Mouse (Mus musculus): ENCODE results near the gene Nynrin. TPM values are rescaled to one million over a fixed set of nuclear protein-coding genes. Genes with fewer than 3 reads are reported as not detected.
A peak's percentile ranks its signal among the peaks of the same experiment; 100 is the strongest.

The Nynrin gene
- total RNA-seq (2021): 14.1 and 18.8 TPM in 2 replicates
- long read RNA-seq, experiment 1, partial matches to known transcripts: 0 of 2 reads
- long read RNA-seq, experiment 1, other reads (novel, unspliced or antisense): 2 of 2 reads
- long read RNA-seq, experiment 2, partial matches to known transcripts: 0 of 2 reads
- long read RNA-seq, experiment 2, other reads (novel, unspliced or antisense): 2 of 2 reads

DNA sequence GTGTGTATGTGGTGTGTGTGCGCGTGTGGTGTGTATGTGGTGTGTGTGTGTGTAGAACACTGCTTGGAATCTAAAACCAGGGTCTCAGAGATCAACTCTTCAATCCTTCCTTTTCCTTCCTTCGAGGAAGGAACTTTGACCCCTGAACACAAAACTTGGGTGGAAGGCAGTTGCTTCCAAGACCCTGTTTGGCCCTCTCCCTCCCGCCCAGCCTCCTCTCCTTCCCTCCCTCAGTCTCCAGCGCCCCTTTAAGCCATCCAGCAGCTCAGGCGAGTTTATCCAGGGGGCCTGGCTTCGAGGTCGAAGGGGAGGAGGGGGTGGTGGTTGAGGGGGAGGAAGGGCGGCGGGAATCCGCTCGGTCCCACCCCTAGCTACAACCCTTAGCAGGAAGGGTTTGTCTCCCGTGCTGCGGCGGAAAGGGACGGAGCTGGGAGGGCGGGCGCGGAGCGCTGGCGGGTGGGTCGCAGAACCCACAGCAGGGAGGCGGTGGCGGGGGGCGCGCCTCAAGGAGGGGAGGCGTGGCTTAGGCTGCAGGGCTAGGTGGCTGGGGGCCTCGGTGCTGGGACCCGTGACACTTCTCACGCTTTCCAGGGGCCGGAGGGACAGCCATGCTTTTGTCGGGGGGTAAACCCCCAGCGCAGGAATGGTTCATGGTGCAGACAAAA, at the start of gene Nynrin:
Gene Nynrin, plus strand, starts transcription at position 390 of the 665 bp plus-strand sequence.
- DNase-seq: peak; percentile 80

DNA sequence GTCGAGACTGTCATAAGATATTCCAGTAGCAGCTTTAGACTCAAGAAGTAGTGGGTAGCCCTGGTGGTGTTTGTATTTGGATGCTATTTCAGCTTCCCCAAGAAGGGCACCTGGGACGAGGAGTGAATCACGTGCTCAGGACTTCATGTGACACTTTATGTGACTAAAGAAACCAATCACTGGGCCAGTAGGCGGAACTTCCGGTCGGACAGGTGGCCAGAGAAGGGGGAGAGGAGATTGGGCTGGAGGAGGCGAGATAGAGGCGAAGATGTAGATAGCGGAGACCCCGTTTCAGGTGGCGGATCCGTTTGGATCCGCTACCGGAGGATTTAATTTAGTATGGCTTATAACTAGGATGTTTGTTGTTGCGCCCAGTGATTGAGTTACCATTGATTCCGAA, 38.9 kb upstream of the Nynrin start:
- DNase-seq: peak; percentile 85

DNA sequence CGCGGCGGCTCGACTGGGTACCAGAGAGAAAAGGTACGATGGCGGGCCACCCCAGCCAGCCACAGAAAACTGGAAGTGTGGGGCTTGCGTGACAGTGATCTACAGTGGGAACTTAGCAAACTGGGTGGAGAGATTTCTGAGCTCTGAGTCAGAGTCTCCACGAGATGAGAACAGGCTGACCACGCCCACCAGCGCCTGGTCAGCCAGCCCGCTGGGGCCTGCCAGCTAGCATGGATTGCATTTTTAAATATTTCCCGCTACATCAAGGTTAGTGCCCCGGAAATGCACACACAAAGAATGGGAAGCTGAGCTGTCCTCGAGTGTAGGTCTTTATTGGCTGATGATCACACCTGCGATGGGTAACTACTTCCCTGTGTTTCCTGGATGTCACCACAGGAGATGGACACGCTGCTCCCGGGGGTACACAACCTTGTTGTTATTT, 38.5 kb upstream of the Nynrin start:
- peak; percentile 89 for DNase-seq

DNA sequence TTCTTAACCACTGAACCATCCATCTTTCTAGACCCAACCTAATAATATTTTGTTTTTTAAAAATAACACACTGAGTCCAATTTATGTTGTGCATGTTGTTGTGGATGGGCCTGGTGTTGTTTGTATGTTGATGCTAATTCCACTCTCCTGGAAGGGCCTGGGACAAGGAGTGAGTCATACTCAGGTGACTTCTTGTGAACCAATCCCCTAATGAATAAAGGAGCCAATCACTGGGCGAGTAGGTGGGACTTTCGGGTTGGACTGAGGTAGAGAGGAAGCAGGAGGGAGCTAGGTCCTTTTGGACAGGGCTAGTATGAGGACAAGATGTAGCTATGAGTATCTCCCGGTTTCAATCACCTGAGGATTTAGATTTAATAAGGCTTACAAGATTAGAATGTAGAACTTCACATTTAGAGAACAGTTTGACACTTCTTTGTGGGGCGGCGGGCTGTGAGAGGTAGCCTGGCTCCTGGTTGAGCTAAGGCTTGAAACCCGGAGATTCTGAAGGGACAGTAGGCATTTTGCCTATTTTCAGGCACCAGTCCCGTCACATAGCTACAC, 33.9 kb upstream of the Nynrin start:
- no peak for DNase-seq

DNA sequence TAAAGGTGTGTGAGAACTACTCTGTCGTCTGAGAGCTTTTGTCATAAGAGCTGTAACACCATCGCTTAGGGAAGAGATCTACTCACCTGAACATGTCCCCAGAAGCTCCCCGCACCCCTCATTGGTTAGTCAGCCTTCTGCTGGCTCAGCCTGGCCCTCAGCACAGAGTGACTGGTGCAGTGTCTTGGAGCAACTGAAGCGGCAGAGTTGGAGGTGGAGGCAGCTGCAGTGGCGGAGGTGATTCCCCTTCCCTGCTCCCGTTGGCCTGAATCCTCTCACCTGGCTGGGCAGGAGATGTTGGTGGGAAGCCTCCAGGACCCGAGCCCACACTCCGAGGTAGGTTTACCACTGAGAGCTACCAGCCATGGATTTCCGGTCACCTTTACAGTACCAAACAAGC, 33.2 kb upstream of the Nynrin start:
- DNase-seq: no peak

DNA sequence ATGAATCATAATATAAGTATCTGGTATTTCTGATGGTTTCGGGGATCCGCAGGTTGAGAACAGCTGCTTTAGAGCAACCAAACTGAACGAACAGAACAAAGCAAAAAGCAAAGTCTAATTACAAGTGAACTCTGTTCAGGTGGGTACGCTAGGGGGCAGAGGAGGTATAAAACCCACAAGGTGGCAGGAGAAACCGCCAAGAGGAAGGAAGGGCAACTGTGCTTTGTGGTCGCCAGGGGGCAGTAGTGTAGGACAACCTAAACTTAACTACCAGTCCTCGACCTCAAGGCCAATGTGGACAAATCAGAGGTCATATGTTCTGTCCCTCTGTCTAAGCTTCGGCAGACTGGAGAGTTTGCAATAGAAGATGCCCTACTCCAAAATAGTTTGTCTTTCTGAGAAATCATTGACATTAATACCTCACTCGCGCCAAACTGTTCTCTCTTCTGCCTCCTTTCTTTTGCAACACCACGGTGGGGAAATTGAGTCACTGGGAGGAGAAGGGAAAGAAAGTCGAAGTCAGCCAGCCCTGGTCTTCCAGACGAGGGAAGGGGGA, 31.3 kb upstream of the Nynrin start:
- peak; percentile 92 for DNase-seq

DNA sequence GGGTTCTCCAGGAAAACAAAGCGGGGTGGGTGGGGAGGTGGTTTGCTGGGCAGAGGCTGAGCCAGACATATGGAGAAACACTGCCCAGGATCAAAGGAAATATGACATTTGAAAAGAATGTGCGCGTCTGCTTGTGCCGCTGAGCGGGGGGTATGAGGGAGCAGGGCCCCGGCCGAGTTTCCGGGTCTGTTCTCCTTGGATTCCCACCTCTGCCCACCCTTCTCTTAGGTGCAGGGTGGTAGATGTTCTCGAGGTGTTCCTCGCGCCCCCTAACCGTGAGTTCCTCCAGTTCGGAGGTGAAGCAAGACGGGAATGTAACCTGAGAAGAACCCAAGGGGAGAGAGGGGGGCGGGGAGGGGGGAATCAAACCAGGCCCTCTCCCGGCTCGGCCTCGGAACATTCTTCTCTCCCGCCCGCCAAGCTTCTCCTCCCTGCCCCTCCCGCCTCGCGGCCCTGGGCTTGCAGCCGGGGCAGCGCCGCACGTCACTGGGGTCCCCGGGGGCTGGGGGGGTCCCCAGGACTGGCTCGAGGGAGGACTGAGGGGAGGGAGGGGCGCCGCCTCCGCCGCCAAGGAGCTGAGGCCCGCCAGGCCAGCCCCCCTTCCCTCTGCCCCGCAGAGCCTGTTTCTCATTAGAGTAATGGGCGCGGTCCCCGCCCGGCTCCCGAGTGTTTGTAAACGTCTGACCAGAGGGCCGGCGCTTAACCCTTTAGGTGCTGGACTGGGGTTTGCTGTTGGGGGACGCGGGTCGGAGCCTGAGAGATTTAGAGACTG, 30.6 kb upstream of the Nynrin start, which contains the start of gene Nfatc4:
Gene Nfatc4, plus strand, starts transcription at position 154 of the 772 bp plus-strand sequence.
- DNase-seq: peak; percentile 87

DNA sequence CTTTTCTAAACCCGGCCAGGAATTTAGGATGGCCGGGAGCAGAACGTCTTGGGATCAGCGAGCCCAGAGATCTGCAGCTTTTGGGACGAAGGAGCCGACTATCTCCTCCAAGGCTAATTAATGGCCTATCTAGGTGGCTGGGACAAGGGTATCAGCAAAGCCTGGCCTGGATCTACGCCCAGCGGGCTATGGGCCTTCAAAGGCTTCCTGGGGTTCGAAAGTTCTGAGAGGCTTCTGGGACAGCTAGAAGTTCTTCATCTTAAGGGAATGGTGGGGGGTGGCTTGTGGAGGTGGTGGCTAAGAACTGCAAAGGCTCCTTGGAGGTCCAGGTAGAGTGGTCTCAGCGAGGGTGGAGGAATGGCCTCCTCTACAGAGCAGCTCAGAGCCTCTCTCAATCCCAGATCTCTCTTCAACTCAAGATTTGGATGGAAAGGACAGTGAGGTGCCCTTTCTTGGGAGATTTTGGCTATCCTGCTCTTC, 29.8 kb upstream of the Nynrin start:
- DNase-seq: peak; percentile 72

DNA sequence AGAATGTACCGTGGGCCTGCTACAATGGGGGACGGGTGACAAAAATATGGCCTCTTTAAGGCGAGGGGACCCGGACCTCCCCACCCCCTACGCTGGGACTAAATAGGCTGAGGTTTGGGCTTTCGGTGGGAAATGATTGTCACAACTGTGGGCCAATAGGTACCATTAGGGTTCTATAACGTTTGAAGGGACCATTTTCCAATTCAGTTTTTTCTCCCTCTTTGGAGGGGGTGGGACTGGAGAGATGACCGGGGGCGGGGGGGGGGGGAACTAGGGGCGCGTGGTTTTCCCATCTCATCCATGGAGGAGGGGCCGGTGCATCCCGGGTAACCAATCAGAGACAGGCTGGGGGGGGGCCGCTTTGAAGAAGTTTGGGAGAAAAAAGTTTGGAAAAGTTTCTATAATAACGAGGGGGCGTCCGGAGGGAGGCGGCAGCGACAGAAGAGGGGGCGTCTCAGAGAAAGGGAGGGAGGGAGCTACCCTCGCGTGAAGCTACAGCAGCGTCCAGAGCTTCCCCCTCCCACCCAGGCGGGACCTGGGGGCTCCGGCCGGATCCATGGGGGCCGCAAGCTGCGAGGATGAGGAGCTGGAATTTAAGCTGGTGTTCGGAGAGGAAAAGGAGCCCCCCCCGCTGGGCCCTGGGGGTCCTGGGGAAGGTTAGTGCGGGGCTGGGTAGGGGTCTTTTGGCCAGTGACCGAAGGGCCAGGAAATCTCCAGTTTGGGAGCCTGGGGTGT, 29.2 kb upstream of the Nynrin start:
- DNase-seq: peak; percentile 82

DNA sequence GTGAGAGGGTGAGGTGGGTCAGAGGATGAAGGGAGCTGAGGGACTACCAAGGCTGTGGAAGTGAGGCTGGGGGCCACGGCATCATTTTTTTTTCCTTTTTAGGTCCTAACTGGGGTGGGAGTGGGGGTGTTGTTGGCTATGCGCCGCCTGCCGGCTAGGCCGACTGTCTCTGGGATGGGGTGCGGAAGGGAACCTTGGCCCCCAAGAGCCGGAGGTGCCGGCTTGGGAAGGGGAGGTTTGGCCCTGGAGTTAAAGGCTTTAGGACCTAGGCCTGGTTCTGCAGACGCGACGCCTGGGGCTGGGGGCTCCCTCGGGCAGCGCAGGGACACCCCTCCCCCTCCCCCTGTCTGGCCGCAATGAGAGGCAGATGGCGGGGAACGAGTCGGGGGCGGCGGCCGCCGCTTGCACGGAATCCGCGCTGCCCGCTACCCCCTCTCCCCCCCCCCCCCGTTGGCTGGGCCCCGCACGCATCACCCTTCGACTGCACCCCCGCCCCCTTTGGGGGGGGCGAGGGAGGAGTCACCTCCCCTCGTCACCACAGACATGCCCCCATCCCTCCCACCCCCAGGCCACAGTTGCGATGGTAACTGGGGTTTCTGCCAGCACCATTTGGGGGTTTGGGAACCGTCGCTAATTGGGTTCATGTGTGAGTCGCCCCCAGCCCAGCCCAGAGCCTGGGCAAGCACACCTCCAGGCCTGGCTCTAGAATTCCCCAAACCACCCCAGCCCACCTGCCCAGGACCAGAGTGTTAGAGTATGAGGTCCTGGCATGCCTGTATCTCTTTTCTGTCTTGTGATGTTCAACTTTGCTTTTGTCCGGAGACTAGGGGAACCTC, 28.4 kb upstream of the Nynrin start:
- peak; percentile 57 for DNase-seq

DNA sequence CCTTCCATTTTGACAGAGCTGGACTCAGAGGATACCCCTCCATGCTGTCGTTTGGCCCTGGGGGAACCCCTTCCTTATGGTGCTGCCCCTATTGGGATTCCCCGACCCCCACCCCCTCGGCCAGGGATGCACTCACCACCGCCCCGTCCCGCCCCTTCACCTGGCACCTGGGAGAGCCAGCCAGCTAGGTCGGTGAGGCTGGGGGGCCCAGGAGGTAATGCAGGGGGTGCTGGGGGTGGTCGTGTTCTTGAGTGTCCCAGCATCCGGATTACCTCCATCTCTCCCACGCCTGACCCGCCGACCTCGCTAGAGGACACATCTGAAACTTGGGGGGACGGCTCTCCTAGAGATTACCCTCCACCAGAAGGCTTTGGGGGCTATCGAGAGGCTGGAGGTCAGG, 27.7 kb upstream of the Nynrin start:
- DNase-seq: no peak

DNA sequence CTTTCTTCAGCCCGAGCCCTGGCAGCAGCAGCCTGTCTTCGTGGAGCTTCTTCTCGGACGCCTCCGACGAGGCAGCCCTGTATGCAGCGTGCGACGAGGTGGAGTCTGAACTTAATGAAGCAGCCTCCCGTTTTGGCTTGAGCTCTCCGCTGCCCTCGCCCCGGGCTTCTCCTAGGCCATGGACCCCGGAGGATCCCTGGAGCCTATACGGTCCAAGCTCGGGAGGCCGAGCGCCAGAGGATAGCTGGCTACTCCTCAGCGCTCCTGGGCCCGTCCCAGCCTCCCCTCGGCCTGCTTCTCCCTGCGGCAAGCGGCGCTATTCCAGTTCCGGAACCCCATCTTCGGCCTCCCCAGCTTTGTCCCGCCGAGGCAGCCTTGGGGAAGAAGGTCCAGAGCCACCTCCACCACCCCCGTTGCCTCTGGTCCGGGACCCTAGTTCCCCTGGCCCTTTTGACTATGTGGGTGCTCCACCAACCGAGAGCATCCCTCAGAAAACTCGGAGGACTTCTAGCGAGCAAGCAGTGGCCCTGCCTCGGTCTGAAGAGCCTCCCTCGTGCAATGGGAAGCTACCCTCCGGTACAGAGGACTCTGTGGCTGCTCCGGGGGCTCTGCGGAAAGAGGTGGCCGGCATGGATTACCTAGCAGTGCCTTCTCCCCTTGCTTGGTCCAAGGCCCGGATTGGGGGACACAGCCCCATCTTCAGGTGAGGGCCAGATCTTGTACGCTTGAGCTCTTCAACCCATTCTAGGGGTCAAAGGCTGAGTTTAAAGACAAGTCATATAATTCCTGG, 27.1 kb upstream of the Nynrin start:
- DNase-seq: no peak

DNA sequence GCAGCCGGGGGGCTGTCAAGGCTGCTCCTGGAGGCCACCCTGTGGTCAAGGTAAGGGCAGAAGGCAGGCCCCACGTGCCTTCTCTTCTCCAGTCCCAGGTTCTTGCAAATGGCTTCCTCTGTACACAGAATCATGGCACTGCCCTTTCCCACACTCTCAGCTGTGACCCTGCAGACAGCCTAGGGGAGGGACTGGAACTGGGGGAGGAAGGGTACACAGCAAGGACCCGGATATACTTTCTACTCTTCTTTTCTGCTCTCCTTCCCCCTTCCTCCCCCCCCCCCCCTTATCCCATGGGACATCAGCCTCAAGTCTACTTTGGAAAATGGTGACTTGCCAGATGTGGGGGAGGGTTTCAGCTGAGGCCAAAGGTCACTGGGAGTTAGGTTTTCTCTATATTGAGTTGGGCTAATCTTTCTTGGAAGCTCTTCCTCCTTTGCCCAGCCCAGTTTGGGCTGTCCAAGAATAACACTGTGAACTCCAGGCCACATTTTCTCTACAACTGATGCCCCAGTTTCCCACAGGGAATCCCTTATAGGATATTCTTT, 25.0 kb upstream of the Nynrin start:
- DNase-seq: no peak

DNA sequence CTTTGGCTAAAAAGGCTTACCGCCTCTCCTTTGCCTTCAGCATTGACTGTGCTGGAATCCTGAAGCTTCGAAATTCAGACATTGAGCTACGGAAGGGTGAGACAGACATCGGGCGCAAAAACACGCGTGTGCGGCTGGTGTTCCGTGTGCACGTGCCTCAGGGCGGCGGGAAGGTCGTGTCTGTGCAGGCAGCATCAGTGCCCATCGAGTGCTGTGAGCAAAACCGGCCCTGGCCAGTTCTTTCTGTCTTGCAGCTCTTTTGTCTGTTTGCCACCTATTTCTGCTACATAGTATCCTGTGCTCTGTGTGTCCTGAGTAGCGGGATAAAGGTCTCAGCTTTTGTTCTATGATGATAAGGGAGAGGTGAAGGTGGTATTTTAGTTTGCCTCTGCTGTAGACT, 24.0 kb upstream of the Nynrin start:
- DNase-seq: no peak

DNA sequence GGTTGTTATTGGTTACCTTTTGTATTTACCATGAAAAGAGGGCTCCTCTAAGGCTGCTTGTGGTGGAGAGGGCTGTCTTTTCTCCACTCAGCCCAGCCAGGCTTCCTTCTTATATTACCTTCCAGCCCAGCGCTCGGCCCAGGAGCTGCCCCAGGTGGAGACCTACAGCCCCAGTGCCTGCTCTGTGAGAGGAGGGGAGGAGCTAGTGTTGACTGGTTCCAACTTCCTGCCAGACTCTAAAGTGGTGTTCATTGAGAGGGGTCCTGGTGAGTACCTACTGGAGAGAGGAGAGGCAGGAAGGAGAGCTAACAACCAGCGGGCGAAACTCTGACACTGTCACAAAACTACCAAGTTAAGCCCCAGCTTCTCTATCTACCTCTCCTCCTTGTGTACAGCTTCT, 23.5 kb upstream of the Nynrin start:
- DNase-seq: no peak

DNA sequence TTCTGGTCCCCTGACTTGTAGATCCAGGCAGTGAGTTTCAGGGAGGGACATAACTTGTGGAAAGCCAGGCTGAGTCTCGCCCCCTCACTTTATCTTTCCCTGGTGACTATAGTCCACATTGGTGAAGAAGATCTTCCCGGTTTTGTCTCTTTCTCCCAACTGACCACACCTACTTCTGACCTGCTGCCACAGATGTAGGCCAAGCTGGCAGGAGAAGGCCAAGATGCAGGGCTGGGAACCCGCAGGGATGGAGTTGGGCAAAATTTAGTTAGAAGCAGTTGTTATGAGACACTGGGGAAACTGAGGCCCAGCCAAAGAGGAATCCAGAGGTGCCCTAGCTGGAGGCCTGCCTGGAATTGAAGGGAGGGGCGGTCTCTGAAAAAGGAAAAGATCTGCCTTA, 20.7 kb upstream of the Nynrin start:
- no peak for DNase-seq

DNA sequence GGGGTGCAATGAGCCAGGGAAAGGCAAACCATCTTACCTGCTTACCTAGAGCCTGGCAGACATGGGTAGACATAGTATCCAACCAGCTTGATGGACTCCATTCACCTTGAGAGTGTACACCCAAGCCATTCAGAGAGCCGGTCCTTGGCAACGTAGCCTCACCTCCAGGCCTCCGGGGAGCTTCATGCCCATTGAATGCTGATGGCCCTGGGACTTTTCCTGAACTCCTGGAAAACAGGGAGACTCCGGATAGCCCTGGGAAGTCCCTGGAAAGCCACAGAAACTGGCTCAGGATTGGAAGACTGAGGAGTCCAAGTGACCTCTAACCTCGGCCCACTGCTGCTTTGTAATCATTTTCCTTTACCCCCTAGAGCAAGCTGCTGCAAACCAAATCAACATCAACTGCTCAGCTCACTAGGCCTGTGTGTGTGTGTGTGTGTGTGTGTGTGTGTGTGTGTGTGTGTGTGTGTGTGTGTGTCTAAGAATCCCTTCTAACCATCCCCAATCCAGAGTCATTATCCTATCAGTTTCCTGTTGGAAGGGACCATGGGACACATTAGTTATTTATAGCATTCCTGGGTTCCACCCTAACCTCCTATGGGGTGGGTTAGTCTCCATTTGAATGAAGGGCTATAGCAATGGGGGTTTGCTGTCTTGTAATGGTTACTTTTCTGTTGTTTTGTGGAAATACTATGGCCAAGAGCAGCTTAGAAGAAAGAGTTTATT, 18.8 kb upstream of the Nynrin start:
- no peak for DNase-seq

DNA sequence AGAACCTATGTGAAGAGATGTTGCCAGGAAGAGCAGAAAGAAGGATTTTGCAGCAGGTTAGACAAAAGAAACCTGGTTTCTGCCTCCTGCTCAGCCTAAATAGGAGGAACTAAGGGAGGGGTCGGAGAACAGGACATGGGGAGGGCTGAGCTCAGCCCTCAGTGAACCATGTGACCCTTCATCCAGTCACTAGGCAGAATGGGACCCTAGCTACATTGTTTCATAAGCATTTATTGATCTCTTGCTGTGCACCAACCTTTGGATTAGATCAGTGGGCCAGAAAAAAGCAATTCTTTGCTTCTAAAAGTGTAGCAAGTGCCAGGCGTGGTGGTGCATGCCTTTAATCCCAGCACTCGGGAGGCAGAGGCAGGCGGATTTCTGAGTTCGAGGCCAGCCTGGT, 15.5 kb upstream of the Nynrin start:
- no peak for DNase-seq

DNA sequence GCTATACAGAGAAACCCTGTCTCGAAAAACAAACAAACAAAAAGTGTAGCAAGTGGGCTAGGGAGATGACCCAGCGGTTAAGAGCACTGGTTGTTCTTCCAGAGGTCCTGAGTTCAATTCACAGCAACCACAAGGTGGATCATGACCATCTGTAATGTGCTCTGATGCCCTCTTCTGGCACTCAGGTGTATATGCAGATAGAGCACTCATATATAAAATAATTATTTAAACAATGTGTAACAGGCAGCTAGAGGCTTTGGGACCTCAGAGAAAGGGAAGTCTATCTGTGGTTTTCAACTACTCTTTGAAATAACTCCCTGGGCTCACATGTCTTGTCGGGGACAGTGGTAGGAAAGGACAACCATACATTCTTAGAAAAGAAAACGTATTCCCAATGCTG, 15.1 kb upstream of the Nynrin start:
- no peak for DNase-seq

Data from adrenal gland, postnatal 14 days (tissue).